Mouse (Mus musculus) C2C12 (cell line): ENCODE measurements at regions not wholly inside any gene's neighbourhood (a gene's known extent, or its start where the extent isn't known, plus 50 kb on each side); places are given as distances from the start of the nearest gene placed in this dataset.
"Not testable (repeated sequence)": the region's sequence is repeated elsewhere in the genome, so short reads cannot be mapped to it uniquely, and the experiment has no call there.

Experiments
- H3K27me3 ChIP-seq: one replicate; pipeline ENCODE4 v1.6.1; 2011; ENCODE audit not compliant: control insufficient read depth, insufficient read depth, insufficient read length
- H3K36me3 ChIP-seq: one replicate; pipeline ENCODE4 v1.6.1; 2011; ENCODE audit not compliant: control insufficient read depth, insufficient read depth
- H3K4me3 ChIP-seq: one replicate; pipeline ENCODE4 v1.5.1; 2011; ENCODE audit warnings: mild to moderate bottlenecking, control low read depth; ENCODE audit not compliant: poor library complexity, insufficient read depth, severe bottlenecking
- H3K79me2 ChIP-seq: one replicate; pipeline ENCODE4 v1.6.1; 2011; ENCODE audit not compliant: control insufficient read depth, insufficient read depth
- H3K79me3 ChIP-seq: one replicate; pipeline ENCODE4 v1.6.1; 2011; ENCODE audit warnings: low read depth, control low read depth
- H3ac ChIP-seq: one replicate; pipeline ENCODE3; 2011; ENCODE audit warnings: low read depth; ENCODE audit not compliant: control insufficient read depth, insufficient read length
- CEBPB ChIP-seq: IDR thresholded peaks from one replicate; pipeline ENCODE4 v1.6.1; 2011; ENCODE audit warnings: low read depth, mild to moderate bottlenecking, control low read depth, moderate library complexity
- CTCF ChIP-seq: IDR thresholded peaks from one replicate; pipeline ENCODE4 v1.5.1; 2011; ENCODE audit not compliant: control insufficient read depth, insufficient read depth, insufficient read length
- FOSL1 ChIP-seq: IDR thresholded peaks from one replicate; pipeline ENCODE4 v1.8.0; 2011; ENCODE audit warnings: mild to moderate bottlenecking, low read length; ENCODE audit not compliant: poor library complexity, insufficient read depth, severe bottlenecking
- MAX ChIP-seq: IDR thresholded peaks from one replicate; pipeline ENCODE4 v1.6.1; 2011; ENCODE audit warnings: mild to moderate bottlenecking, control low read depth
- MYOD1 ChIP-seq: IDR thresholded peaks from one replicate; pipeline ENCODE4 v1.6.1; 2011; ENCODE audit warnings: low read depth; ENCODE audit not compliant: control insufficient read depth, insufficient read length
- MYOG ChIP-seq: IDR thresholded peaks from one replicate; pipeline ENCODE4 v1.6.1; 2011; ENCODE audit not compliant: control insufficient read depth, insufficient read length; ENCODE audit errors: extremely low read depth
- USF1 ChIP-seq: IDR thresholded peaks from one replicate; pipeline ENCODE4 v1.6.1; 2011; ENCODE audit warnings: low read depth, mild to moderate bottlenecking, control low read depth, moderate library complexity

GRCm38 (mm10) chr1:4617479-4617878 lies 190.2 kb upstream of the Gm37988 start:
- no peaks in the 10 kb centered on the region for H3K36me3 ChIP-seq
- H3K4me3 ChIP-seq = no peak overlapping the region
- H3K79me2 ChIP-seq = no peaks in the 10 kb centered on the region
- TF ChIP-seq FOSL1 (no peak), MYOG (no peak)
- no peak overlapping the region for H3ac ChIP-seq
- no peaks in the 10 kb centered on the region for H3K79me3 ChIP-seq
- H3K27me3 ChIP-seq = no peaks in the 10 kb centered on the region

DNA sequence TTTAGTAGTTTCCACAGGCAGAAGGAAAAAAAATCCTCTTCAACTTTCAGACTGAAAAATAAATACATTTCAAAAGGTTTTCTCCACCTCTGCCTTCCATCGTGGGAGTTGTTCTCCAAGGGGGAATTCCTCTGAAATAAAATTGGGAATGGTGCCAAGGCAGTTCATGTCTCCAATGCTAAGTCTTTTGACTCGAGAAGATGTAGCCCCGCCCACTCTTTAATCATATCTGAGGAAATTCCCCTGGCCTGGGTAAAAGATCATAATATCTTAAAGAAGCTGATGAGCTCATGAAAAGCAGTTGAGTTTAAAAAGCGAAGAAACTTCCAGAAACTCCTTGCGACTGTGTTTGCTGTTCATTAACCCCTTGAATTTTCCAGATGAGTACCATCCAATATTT lies 185.3 kb upstream of the Gm37988 start:
- Histone ChIP-seq H3K79me2 (no peaks in the 10 kb centered on the region), H3K36me3 (no peaks in the 10 kb centered on the region), H3K4me3 (no peak overlapping the region), H3K79me3 (no peaks in the 10 kb centered on the region), H3ac (no peak overlapping the region), H3K27me3 (no peaks in the 10 kb centered on the region)
- no peak for TF ChIP-seq FOSL1
- TF ChIP-seq USF1 = no peak
- no peak for TF ChIP-seq MYOD1
- no peak for TF ChIP-seq MYOG
- TF ChIP-seq CTCF = no peak
- no peak for TF ChIP-seq MAX
- TF ChIP-seq CEBPB = no peak

DNA sequence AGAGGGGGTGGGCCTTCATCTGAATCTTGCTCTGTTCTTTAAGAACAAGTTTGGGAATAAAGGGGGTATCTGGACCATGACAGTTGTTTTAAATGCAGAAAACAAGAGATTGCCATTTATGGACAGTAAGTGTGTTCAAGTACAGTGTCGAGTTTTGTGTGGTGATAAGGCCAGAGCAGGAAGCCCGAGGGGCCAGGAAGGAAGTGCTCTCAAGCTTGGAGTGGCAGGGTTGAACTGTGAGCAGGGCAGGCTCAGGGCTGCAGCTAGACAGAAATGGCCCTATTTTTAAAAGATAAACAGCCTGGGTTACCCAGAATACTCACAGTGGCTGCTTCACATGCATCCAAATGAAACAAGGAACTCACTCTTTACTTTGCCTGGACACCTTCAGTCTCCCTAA lies 184.4 kb upstream of the Gm37988 start:
- no peaks in the 10 kb centered on the region for H3K79me3 ChIP-seq
- H3ac ChIP-seq = no peak overlapping the region
- no peaks in the 10 kb centered on the region for H3K36me3 ChIP-seq
- no peaks in the 10 kb centered on the region for H3K79me2 ChIP-seq
- TF ChIP-seq CEBPB (no peak), CTCF (no peak), MAX (no peak), MYOD1 (no peak), MYOG (no peak), FOSL1 (no peak)
- no peak overlapping the region for H3K4me3 ChIP-seq
- no peaks in the 10 kb centered on the region for H3K27me3 ChIP-seq

DNA sequence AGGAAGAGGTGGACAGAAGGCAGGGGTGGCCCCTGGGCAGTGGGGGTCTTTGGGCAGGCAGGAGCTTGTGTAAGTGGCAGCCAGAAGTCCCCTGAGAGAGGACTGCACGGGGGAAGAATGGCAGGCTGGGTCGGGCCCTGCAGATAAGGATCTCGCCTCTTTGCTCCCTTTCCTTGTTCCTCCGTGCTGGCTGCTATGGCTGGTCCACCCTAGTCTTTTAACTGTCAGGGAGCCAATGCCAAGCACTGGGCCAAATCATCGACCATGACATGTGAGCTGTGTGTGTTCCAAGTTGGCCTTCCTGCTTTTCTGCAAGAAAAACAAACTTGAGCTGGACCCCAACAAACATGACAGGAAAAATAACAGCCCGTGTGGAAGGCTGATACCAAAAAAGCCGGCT lies 153.8 kb upstream of the Gm37988 start:
- Histone ChIP-seq H3K4me3 (no peak overlapping the region), H3K36me3 (no peaks in the 10 kb centered on the region)

DNA sequence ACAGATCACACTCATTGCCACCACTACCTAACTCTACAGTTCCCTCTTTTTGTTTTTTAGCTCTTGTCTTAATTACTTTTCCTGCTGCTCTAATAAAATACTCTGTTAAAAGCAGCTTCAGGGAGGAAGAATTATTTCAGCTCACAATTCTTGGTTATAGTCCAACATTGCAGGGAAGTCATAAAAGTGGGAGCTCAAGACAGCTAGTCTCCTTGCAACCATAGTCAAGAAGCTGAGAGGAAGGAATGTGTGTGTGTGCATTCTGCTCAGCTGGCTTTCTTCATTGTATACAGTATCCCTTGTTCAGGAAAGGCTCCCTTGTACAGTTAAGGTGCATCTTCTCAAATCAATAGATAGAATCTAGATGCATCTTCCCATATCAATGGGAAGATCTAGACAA lies 152.4 kb upstream of the Gm37988 start:
- Histone ChIP-seq H3K27me3 (no peaks in the 10 kb centered on the region), H3K36me3 (no peaks in the 10 kb centered on the region), H3K4me3 (no peak overlapping the region), H3K79me3 (no peaks in the 10 kb centered on the region), H3ac (no peak overlapping the region), H3K79me2 (no peaks in the 10 kb centered on the region)
- TF ChIP-seq CEBPB (no peak), USF1 (no peak), MYOG (no peak), CTCF (no peak), MAX (no peak), FOSL1 (no peak), MYOD1 (no peak)

More for the DNA sequence above, 153.8 kb upstream of the Gm37988 start:
- Histone ChIP-seq H3K27me3 (no peaks in the 10 kb centered on the region), H3ac (no peak overlapping the region), H3K79me3 (no peaks in the 10 kb centered on the region), H3K79me2 (no peaks in the 10 kb centered on the region)
- TF ChIP-seq MAX = no peak
- no peak for TF ChIP-seq CTCF
- TF ChIP-seq FOSL1 = no peak

GRCm38 (mm10) chr1:4656883-4657282 lies 150.8 kb upstream of the Gm37988 start:
- Histone ChIP-seq H3K27me3 (no peaks in the 10 kb centered on the region), H3K79me2 (no peaks in the 10 kb centered on the region), H3K36me3 (no peaks in the 10 kb centered on the region), H3ac (no peak overlapping the region), H3K4me3 (no peak overlapping the region), H3K79me3 (no peaks in the 10 kb centered on the region)
- TF ChIP-seq USF1 (no peak), MYOG (no peak), MAX (no peak), FOSL1 (no peak), CEBPB (no peak), MYOD1 (no peak)

- H3K27me3 ChIP-seq, H3K4me3 ChIP-seq, H3K79me3 ChIP-seq, H3K79me2 ChIP-seq, H3ac ChIP-seq, H3K36me3 ChIP-seq: not testable (repeated sequence)
Measured at GRCm38 (mm10) chr1:4660081-4660480, 147.6 kb upstream of the Gm37988 start.

DNA sequence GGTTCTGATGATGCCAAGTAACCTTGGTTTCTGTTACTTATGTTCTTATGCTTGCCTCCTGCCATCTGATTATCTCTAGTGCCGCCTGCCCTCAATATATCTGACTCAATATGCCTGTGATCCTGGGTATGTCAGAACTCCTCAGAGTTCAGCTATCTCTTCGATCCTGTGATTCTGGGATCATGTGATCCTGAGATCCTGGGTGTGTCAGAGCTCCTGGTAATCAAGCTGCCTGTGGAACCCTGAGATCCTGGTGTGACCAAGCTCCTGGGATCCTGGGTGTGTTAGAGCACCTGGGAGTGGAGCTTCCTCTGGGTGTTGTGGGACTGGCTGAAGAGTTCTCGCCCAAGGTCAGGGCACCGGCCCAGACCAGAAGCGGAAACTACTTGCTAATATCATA lies 147.1 kb upstream of the Gm37988 start:
- not testable (repeated sequence) for H3K79me3 ChIP-seq, H3K36me3 ChIP-seq, H3ac ChIP-seq, H3K4me3 ChIP-seq, H3K27me3 ChIP-seq, H3K79me2 ChIP-seq
